Mouse (Mus musculus) neural tube, embryonic 11.5 days (tissue): Measurements from ENCODE around the gene Itgb3bp. TPM values are rescaled to one million over a fixed set of nuclear protein-coding genes. Genes with fewer than 3 reads are reported as not detected.

Source experiments
- ATAC-seq: fragments of 200-750 bp; cut with Nextera tagmentation; 2 replicates; pipeline ENCODE4 v1.8.0; 2017; ENCODE audit warnings: moderate number of reproducible peaks, mild to moderate bottlenecking, moderate TSS enrichment, moderate library complexity; ENCODE audit not compliant: insufficient read depth, low FRiP score, low TSS enrichment
- DNase-seq: peaks from one replicate; pipeline ENCODE4 v3.0.0-alpha.2; 2015; ENCODE audit warnings: low spot score
- H3K27ac ChIP-seq: fragments of 300-500 bp; sonication (generic); 2 replicates; pipeline ENCODE4 v1.5.1; 2014; ENCODE audit warnings: low read depth, mild to moderate bottlenecking, low read length
- H3K27me3 ChIP-seq: fragments of 300-500 bp; sonication (generic); 2 replicates; pipeline ENCODE4 v1.6.1; 2014; ENCODE audit warnings: mild to moderate bottlenecking, low read length, mixed read lengths; ENCODE audit not compliant: control insufficient read depth, insufficient read depth
- H3K36me3 ChIP-seq: fragments of 300-500 bp; sonication (generic); 2 replicates; pipeline ENCODE4 v1.6.1; 2014; ENCODE audit warnings: mild to moderate bottlenecking, low read length, moderate library complexity, mixed read lengths; ENCODE audit not compliant: control insufficient read depth, insufficient read depth
- H3K4me1 ChIP-seq: fragments of 300-500 bp; sonication (generic); 2 replicates; pipeline ENCODE4 v1.6.1; 2014; ENCODE audit warnings: low read length, mixed read lengths; ENCODE audit not compliant: control insufficient read depth, insufficient read depth
- H3K4me2 ChIP-seq: fragments of 300-500 bp; sonication (generic); 2 replicates; pipeline ENCODE4 v1.6.1; 2014; ENCODE audit warnings: low read depth, mild to moderate bottlenecking, moderate library complexity
- H3K4me3 ChIP-seq: fragments of 300-500 bp; sonication (generic); 2 replicates; pipeline ENCODE4 v1.5.1; 2014; ENCODE audit warnings: low read depth, low read length
- H3K9ac ChIP-seq: fragments of 300-500 bp; sonication (generic); 2 replicates; pipeline ENCODE4 v1.6.1; 2014; ENCODE audit warnings: mild to moderate bottlenecking, low read length
- H3K9me3 ChIP-seq: fragments of 300-500 bp; sonication (generic); 2 replicates; pipeline ENCODE4 v1.6.1; 2016; ENCODE audit warnings: low read length; ENCODE audit not compliant: control insufficient read depth
- WGBS: fragments of 180-500 bp; shearing (Covaris S2); extraction: QIAGEN DNeasy Blood & Tissue Kit; methylation state at CpG from one replicate; pipeline ENCODE4 v1.1.7; 2014; 5-methylcytosine and 5-hydroxymethylcytosine counted together
- polyA plus RNA-seq: library from polyadenylated mRNA; unstranded; fragments of >200 nt; fragmentation: Nextera tagmentation; extraction: Ambion mirVana; gene quantifications from 2 replicates; pipeline ENCODE4 v1.2.1, GENCODE M21; 2014

Itgb3bp gene
- polyA plus RNA-seq, 1 experiment from 2014 or later = 44.7 TPM

GRCm38 (mm10) chr4:99816697-99817460 lies 112.7 kb downstream of the Itgb3bp start:
- Histone ChIP-seq H3K4me3 (no peak overlapping the region), H3K9ac (no peak overlapping the region), H3K27ac (no peak overlapping the region), H3K4me1 (no peaks in the 10 kb centered on the region), H3K4me2 (no peak overlapping the region), H3K27me3 (no peaks in the 10 kb centered on the region), H3K36me3 (no peaks in the 10 kb centered on the region), H3K9me3 (no peaks in the 10 kb centered on the region)
- DNase-seq (no peak), ATAC-seq (no peak)
- 88% methylated on average over 7 of the region's 7 CpGs for WGBS

- H3K27ac ChIP-seq = no peak overlapping the region
- H3K9ac ChIP-seq = no peak overlapping the region
- H3K36me3 ChIP-seq = no peaks in the 10 kb centered on the region
- no peaks in the 10 kb centered on the region for H3K4me1 ChIP-seq
- H3K4me3 ChIP-seq = no peak overlapping the region
- WGBS = 92% methylated on average over 6 of the region's 6 CpGs
- no peaks in the 10 kb centered on the region for H3K9me3 ChIP-seq
- no peak overlapping the region for H3K4me2 ChIP-seq
- DNase-seq (no peak), ATAC-seq (no peak)
- H3K27me3 ChIP-seq = no peaks in the 10 kb centered on the region
Observed at GRCm38 (mm10) chr4:99792365-99792764, 137.2 kb downstream of the Itgb3bp start.

GRCm38 (mm10) chr4:99773041-99773440 lies 156.6 kb downstream of the Itgb3bp start:
- DNase-seq (no peak), ATAC-seq (no peak)
- no peaks in the 10 kb centered on the region for H3K27me3 ChIP-seq
- no peak overlapping the region for H3K9ac ChIP-seq
- H3K4me3 ChIP-seq = no peak overlapping the region
- H3K9me3 ChIP-seq = no peaks in the 10 kb centered on the region
- no peaks in the 10 kb centered on the region for H3K36me3 ChIP-seq
- H3K4me2 ChIP-seq = no peak overlapping the region
- 23% methylated on average over 1 of the region's 1 CpGs for WGBS
- H3K4me1 ChIP-seq = no peaks in the 10 kb centered on the region
- no peak overlapping the region for H3K27ac ChIP-seq

- Histone ChIP-seq H3K36me3 (no peaks in the 10 kb centered on the region), H3K9me3 (no peaks in the 10 kb centered on the region), H3K27ac (no peak overlapping the region), H3K4me1 (no peaks in the 10 kb centered on the region), H3K4me2 (no peak overlapping the region), H3K9ac (no peak overlapping the region), H3K4me3 (no peak overlapping the region), H3K27me3 (no peaks in the 10 kb centered on the region)
- ATAC-seq = no peak
- WGBS = 92% methylated on average over 5 of the region's 5 CpGs
- no peak for DNase-seq
Observed at GRCm38 (mm10) chr4:99770555-99770954, 159.1 kb downstream of the Itgb3bp start.

- H3K36me3 ChIP-seq = no peaks in the 10 kb centered on the region
- H3K9ac ChIP-seq = no peak overlapping the region
- H3K4me2 ChIP-seq = no peak overlapping the region
- ATAC-seq = no peak
- no peaks in the 10 kb centered on the region for H3K27me3 ChIP-seq
- 57% methylated on average over 1 of the region's 1 CpGs for WGBS
- no peaks in the 10 kb centered on the region for H3K9me3 ChIP-seq
- no peak for DNase-seq
- no peaks in the 10 kb centered on the region for H3K4me1 ChIP-seq
- no peak overlapping the region for H3K4me3 ChIP-seq
- H3K27ac ChIP-seq = no peak overlapping the region
Observed at GRCm38 (mm10) chr4:99766753-99767152, 162.9 kb downstream of the Itgb3bp start.

- Histone ChIP-seq H3K4me3 (no peak overlapping the region), H3K27ac (no peak overlapping the region), H3K27me3 (no peaks in the 10 kb centered on the region), H3K4me1 (no peaks in the 10 kb centered on the region), H3K9me3 (no peaks in the 10 kb centered on the region), H3K9ac (no peak overlapping the region), H3K4me2 (no peak overlapping the region), H3K36me3 (no peaks in the 10 kb centered on the region)
- no peak for DNase-seq
- no peak for ATAC-seq
- WGBS = 89% methylated on average over 5 of the region's 5 CpGs
Observed at GRCm38 (mm10) chr4:99766303-99766702, 163.3 kb downstream of the Itgb3bp start.

GRCm38 (mm10) chr4:99752426-99752825 lies 177.2 kb downstream of the Itgb3bp start:
- H3K4me3 ChIP-seq = no peak overlapping the region
- H3K36me3 ChIP-seq = no peaks in the 10 kb centered on the region
- DNase-seq (no peak), ATAC-seq (no peak)
- H3K4me2 ChIP-seq = no peak overlapping the region
- no peak overlapping the region for H3K27ac ChIP-seq
- WGBS = 91% methylated on average over 5 of the region's 5 CpGs
- H3K9ac ChIP-seq = no peak overlapping the region
- no peaks in the 10 kb centered on the region for H3K27me3 ChIP-seq
- H3K4me1 ChIP-seq = no peaks in the 10 kb centered on the region
- no peaks in the 10 kb centered on the region for H3K9me3 ChIP-seq

- no peak overlapping the region for H3K9ac ChIP-seq
- no peaks in the 10 kb centered on the region for H3K9me3 ChIP-seq
- ATAC-seq = no peak
- WGBS = 55% methylated on average over 7 of the region's 7 CpGs
- peak; percentile 21 for DNase-seq
- H3K4me1 ChIP-seq = no peaks in the 10 kb centered on the region
- H3K4me2 ChIP-seq = no peak overlapping the region
- no peak overlapping the region for H3K27ac ChIP-seq
- H3K27me3 ChIP-seq = no peaks in the 10 kb centered on the region
- H3K4me3 ChIP-seq = no peak overlapping the region
- H3K36me3 ChIP-seq = no peaks in the 10 kb centered on the region
Observed at GRCm38 (mm10) chr4:99739836-99740235, 189.8 kb downstream of the Itgb3bp start.

- ATAC-seq (no peak), DNase-seq (no peak)
- no peaks in the 10 kb centered on the region for H3K9me3 ChIP-seq
- H3K4me2 ChIP-seq = no peak overlapping the region
- peaks cover 3% of the 10 kb centered on the region; the same call in 1 of the 2 replicates for H3K36me3 ChIP-seq
- WGBS = 92% methylated on average over 8 of the region's 8 CpGs
- H3K27me3 ChIP-seq = no peaks in the 10 kb centered on the region
- no peaks in the 10 kb centered on the region for H3K4me1 ChIP-seq
- H3K4me3 ChIP-seq = no peak overlapping the region
- no peak overlapping the region for H3K9ac ChIP-seq
- no peak overlapping the region for H3K27ac ChIP-seq
Observed at GRCm38 (mm10) chr4:99725914-99726451, 203.6 kb downstream of the Itgb3bp start.
